Mouse (Mus musculus) megakaryocyte, embryonic 14.5 days (primary cell): ENCODE data around the gene Zfp593. TPM values are rescaled to one million over a fixed set of nuclear protein-coding genes. Genes with fewer than 3 reads are reported as not detected.

Experiments
- H3K27me3 ChIP-seq: replicated peaks from 2 replicates; pipeline ENCODE3; 2012; ENCODE audit warnings: inconsistent platforms
- H3K36me3 ChIP-seq: replicated peaks from 2 replicates; pipeline ENCODE3; 2012; ENCODE audit warnings: low read length, inconsistent platforms, mixed read lengths
- H3K4me1 ChIP-seq: 2 replicates; pipeline ENCODE4 v1.6.1; 2012; ENCODE audit warnings: inconsistent platforms
- H3K4me3 ChIP-seq: replicated peaks from 2 replicates; pipeline ENCODE3; 2012; ENCODE audit warnings: moderate library complexity, mild to moderate bottlenecking, inconsistent platforms
- H3K9me3 ChIP-seq: 2 replicates; pipeline ENCODE4 v1.6.1; 2012; ENCODE audit warnings: inconsistent platforms
- FLI1 ChIP-seq: IDR thresholded peaks from 2 replicates; pipeline ENCODE4 v1.6.1; 2012; ENCODE audit warnings: low read length, inconsistent platforms, mixed read lengths
- GATA1 ChIP-seq: IDR thresholded peaks from 3 replicates; pipeline ENCODE4 v1.6.1; 2012; ENCODE audit warnings: mixed read lengths, low read length, inconsistent platforms, borderline replicate concordance
- polyA plus RNA-seq: library from polyadenylated mRNA; stranded (reverse); fragments of >175 nt; gene quantifications from 2 replicates; pipeline ENCODE4 v1.2.3, GENCODE M21; 2012; ENCODE audit warnings: low replicate concordance; ENCODE audit not compliant: insufficient read depth

Gene Zfp593
- polyA plus RNA-seq, 1 experiment: 28.1 TPM

DNA sequence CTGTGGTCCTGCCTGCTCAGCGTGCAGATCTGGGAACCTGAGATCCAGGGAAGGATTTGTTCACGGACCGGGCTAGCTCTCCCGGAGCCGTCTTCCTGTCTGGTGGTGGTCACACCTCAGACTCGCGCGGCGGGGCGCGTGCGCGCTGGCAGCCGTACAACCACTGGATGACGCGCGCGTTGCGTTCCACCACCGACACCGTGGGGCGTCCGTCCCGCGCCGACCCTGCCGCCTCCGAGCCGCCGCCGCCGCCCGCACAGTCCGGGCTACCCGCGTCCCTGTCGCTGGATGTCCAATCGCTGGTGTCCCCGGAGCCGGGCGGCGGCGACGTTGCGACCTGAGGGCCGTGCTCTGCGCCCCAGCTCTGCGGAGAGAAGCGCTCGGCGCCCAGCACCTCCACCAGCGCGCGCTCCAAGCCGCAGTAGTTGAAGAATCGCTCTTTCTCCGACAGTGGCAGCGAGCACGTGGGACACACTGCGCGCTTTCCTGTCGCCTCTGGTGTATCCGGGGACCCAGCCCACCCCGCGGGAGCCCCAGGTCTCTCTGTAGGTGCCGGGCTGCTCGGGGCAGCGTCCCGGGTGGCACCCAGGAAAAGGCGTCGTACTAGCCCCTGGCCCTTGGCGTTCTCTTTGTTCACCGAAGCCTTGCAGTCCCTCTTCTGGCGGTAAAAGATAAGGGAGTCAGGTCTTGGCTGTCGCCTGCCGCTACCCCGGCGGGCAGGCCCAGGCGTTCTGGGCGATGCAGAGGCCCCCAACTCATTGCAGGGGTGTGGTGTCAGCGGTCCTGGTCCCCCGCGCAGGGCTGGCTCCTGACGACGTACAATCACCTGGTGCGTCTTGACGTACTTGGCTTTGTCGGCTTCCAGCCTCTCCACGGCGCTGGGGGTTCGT lies 6.1 kb upstream of the Zfp593 start:
- TF ChIP-seq GATA1: no peak
- TF ChIP-seq FLI1: no peak
- peaks cover 52% of the 10 kb centered on the region for H3K4me1 ChIP-seq
- H3K9me3 ChIP-seq: peaks cover 4% of the 10 kb centered on the region; the same call in 1 of the 2 replicates
- H3K36me3 ChIP-seq: no peaks in the 10 kb centered on the region
- peak overlapping the region; percentile 85 for H3K4me3 ChIP-seq
- peaks cover 98% of the 10 kb centered on the region for H3K27me3 ChIP-seq

DNA sequence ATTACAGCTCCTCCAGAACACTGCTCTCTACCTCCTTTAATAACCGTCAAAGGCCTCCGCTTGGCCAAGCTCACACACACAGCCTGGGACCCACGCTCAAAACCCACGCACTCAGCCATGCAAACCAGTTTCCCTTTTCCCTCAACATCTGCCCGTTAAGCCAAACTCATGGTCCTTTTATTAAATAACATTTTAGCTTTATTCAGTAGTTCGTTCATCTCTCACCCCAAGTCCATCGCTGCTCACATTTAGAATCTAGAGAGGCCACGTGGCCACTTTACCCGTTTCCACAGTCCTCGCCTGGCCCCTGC lies 5.5 kb upstream of the Zfp593 start:
- no peaks in the 10 kb centered on the region for H3K36me3 ChIP-seq
- peak overlapping the region; percentile 85 for H3K4me3 ChIP-seq
- H3K27me3 ChIP-seq: peaks cover 97% of the 10 kb centered on the region
- TF ChIP-seq FLI1 (no peak), GATA1 (no peak)
- peaks cover 56% of the 10 kb centered on the region for H3K4me1 ChIP-seq
- H3K9me3 ChIP-seq: peaks cover 4% of the 10 kb centered on the region; the same call in 1 of the 2 replicates

DNA sequence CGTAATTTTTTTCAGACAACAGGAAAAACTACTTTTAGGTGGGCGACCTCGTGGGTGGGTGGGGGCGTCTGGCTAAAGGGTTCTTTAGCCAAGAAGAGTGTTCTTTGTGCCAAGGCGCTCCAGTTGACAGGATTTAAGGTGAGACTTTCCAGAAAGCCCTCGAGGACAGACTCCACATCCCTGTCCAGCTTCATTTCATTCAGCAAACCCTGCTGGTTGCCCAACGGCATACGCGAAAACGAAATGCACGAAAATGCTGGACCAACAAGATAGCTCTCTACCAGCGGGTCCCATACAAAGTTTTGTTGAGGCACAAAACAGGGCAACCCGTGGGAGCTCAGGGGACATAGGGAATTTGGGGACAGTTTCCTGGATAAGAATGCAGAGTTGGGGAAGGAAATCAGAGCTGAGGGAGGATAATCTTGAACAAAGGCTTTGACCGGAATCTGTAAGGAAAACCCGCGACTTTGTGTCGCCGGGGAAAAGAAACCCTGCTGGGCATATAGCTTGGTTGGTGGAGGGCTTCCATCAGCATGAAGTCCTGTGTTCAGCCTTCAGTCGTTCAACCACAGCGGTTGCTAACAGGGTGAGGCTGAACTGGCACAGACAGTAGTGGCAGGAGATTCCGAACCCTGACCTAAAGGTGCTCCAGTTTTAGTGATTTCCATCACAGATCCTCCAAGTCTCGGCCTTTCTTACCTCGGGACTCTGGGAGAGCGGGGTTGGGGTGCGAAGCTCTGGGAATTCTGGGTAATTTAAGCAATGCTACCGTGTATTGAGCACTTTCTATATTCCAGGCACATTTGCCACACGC lies 4.9 kb upstream of the Zfp593 start:
- H3K4me3 ChIP-seq: peak overlapping the region; percentile 87
- peaks cover 60% of the 10 kb centered on the region for H3K4me1 ChIP-seq
- TF ChIP-seq GATA1: no peak
- TF ChIP-seq FLI1: no peak
- H3K9me3 ChIP-seq: peaks cover 4% of the 10 kb centered on the region; the same call in 1 of the 2 replicates
- H3K36me3 ChIP-seq: no peaks in the 10 kb centered on the region
- H3K27me3 ChIP-seq: peaks cover 93% of the 10 kb centered on the region

DNA sequence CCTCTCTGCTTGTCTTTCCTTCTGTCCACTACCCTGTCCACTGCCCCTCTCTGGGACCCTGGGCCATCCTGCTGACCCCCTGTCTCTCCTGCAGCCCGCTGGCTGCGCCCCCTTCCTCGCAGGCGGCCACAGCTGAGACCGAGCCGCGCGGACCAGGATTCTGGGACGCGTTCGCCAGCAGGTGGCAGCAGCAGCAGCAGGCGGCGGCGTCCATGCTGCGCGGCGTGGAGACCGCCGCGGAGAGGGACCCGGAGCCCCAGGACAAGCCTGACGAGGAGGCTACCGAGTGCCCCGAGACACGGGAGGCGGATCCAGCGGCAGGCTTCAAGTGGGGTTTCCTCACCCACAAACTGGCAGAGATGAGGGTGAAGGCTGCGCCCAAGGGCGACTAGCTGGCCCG lies 4.3 kb upstream of the Zfp593 start:
- Histone ChIP-seq H3K9me3 (peaks cover 4% of the 10 kb centered on the region; the same call in 1 of the 2 replicates), H3K36me3 (no peaks in the 10 kb centered on the region), H3K27me3 (peaks cover 86% of the 10 kb centered on the region), H3K4me3 (peak overlapping the region; percentile 87), H3K4me1 (peaks cover 65% of the 10 kb centered on the region)
- TF ChIP-seq GATA1: no peak
- TF ChIP-seq FLI1: no peak

DNA sequence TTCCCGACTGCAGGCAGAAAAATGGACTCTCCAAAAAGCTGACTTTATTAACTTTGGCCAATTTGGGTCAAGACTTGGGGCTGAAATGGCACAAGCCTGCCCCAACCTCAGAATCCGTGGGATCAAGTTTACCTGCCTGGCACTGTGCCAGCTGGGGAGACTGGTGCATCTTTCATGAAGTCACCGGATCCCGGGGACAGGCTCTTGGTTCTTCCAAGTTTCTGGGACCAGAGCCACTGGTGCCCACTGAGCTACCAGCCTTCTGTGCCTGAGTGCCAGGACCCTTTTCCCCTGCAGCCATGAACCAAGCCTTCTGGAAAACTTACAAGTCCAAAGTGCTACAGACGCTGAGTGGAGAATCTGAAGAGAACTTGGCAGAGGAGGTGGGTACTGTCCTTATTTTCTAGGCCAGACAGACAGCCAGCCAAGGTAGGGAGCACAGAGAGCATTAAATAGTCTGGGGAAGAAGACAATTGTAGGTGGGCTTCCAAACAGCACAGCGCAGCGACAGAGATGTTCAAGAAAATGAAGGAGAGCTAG lies 1.4 kb upstream of the Zfp593 start, which contains the start of gene Gm30191:
TSS of gene Gm30191 (plus strand) at position 217 of the 540 bp plus-strand sequence.
- Histone ChIP-seq H3K4me3 (peak within 1 kb of the TSS; percentile 94), H3K36me3 (peaks cover 9% of the 10 kb centered on the region), H3K27me3 (peaks cover 58% of the 10 kb centered on the region), H3K4me1 (peaks cover 49% of the 10 kb centered on the region), H3K9me3 (peaks cover 4% of the 10 kb centered on the region; the same call in 1 of the 2 replicates)
- TF ChIP-seq FLI1: no peak
- TF ChIP-seq GATA1: no peak

DNA sequence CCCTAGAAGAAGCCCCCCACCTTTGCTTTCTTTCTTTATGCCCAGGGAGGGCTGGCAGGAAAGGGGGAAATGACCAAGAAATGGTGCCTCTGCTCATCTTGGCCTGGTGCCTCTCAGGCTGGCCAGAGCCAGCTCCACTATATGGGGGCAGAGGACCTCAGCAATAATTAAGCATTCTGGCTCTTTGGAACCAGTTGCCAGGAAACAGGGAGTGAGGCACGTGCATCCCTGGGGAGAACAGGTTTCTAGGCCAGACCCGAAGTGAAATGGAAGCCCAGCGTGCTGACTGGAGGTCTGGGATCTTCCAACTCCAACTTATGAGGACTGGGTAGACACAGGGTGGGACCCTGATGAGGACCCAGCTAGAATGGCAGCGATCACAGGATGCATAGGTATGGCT lies 864 bp upstream of the Zfp593 start:
- no peak for TF ChIP-seq GATA1
- TF ChIP-seq FLI1: no peak
- Histone ChIP-seq H3K4me1 (peaks cover 44% of the 10 kb centered on the region), H3K27me3 (peaks cover 52% of the 10 kb centered on the region), H3K36me3 (peaks cover 9% of the 10 kb centered on the region), H3K4me3 (no peak overlapping the region), H3K9me3 (peaks cover 4% of the 10 kb centered on the region; the same call in 1 of the 2 replicates)

DNA sequence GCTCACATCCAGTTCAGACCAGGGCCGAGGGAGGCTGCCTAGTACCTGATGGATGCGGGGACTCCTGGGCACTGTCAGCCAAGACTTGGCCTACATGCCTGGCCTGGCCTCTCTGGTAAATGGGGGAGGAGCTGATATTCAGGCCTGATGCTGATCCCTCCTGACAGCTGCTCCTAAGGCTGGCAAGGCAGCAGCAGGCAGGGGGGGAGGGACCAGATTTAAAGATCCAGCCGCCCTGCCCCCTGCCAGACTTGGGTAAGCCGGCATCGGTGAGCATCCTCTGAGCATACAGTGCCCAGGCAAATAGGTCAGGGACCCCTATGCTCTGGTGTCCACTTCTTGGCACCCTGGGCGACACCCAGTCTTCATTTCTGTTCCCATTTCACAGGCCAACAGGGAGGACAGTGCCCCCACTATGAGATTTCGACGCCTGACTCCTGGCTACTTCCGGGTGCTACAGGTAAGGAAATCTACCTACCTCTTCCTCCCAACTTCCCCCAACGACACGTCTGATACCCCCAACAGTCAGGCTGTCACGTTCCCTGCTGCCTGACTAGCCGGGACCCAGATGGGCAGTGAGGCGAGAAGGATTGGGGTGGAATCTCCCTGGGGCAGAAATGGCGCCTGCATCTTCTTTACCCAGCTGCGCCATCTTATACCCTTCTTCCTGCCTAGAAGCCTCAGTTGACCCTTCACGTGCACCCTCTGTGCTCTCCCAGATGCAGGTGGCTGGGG lies 1.7 kb downstream of the Zfp593 start, which contains the start of gene E130218I03Rik:
TSS of gene E130218I03Rik (plus strand) at position 147 of the 735 bp plus-strand sequence.
- no peak for TF ChIP-seq FLI1
- no peak for TF ChIP-seq GATA1
- H3K27me3 ChIP-seq: peaks cover 31% of the 10 kb centered on the region
- peak within 1 kb of the TSS; percentile 94 for H3K4me3 ChIP-seq

DNA sequence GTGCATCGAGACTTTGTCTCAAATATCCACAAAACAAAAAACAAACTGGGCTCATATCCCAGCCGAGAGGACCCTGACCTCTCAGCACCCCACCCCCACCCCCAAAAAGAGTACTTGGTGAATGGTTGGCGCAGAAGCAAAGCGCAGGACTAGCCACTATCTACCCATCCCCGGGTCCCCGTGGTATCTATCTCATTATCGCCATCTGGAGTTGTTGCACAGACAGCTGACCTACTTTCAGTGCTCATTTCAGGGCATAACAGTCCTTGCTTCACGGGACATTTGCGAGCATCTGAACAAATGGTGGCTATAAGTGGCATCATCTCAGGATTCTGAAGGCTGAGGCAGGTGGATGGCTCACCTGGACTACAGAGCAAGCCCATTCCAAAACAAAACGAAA lies 6.7 kb downstream of the Zfp593 start:
- H3K36me3 ChIP-seq: peaks cover 5% of the 10 kb centered on the region
- no peaks in the 10 kb centered on the region for H3K9me3 ChIP-seq
- peaks cover 50% of the 10 kb centered on the region for H3K27me3 ChIP-seq
- peaks cover 13% of the 10 kb centered on the region for H3K4me1 ChIP-seq
- TF ChIP-seq FLI1 (no peak), GATA1 (no peak)
- H3K4me3 ChIP-seq: no peak overlapping the region

More for the DNA sequence above, 1.7 kb downstream of the Zfp593 start, which contains the start of gene E130218I03Rik:
- Histone ChIP-seq H3K9me3 (no peaks in the 10 kb centered on the region), H3K4me1 (peaks cover 24% of the 10 kb centered on the region), H3K36me3 (peaks cover 9% of the 10 kb centered on the region)

DNA sequence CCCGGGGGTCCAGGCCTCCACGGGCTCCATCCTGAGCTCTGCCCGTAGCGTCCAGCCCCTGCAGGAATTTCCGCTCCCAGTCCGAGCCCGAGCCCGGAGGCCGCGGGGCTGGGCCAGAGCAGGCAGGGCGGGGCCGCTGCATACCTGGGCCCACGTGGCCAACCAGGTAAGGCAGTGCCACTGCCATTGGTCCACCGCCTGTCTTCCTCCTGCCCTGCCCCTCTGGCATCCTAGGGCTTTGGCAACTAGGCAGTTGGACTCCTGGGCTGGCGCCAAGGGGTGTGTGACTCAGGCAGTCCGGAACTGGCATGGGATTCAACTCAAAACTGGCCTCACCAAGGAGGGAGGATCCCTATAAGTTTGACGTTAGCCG lies 7.1 kb downstream of the Zfp593 start, which contains the start of gene Cnksr1:
TSS of gene Cnksr1 (minus strand) at position 121 of the 373 bp plus-strand sequence.
- TF ChIP-seq FLI1 (no peak), GATA1 (no peak)
- H3K27me3 ChIP-seq: peaks cover 54% of the 10 kb centered on the region
- no peak within 1 kb of the TSS for H3K4me3 ChIP-seq

More for the DNA sequence above, 7.1 kb downstream of the Zfp593 start, which contains the start of gene Cnksr1:
- Histone ChIP-seq H3K4me1 (peaks cover 13% of the 10 kb centered on the region), H3K9me3 (no peaks in the 10 kb centered on the region), H3K36me3 (peaks cover under 1% of the 10 kb centered on the region)
